Mouse (Mus musculus) CH12.LX (cell line): ENCODE measurements around the gene Rps6ka1. TPM values are rescaled to one million over a fixed set of nuclear protein-coding genes. Genes with fewer than 3 reads are reported as not detected.

Source experiments
- DNase-seq: peaks from one replicate; pipeline ENCODE4 v3.0.0-alpha.2; 2013; ENCODE audit errors: extremely low read depth
- H3K27ac ChIP-seq: 2 replicates; pipeline ENCODE4 v1.5.1; 2012; ENCODE audit warnings: low read depth, mild to moderate bottlenecking, control low read depth, moderate library complexity; ENCODE audit not compliant: insufficient read depth
- H3K27me3 ChIP-seq: replicated peaks from 2 replicates; pipeline ENCODE3; 2012; ENCODE audit warnings: inconsistent platforms
- H3K36me3 ChIP-seq, 2 experiments: replicated peaks in 1 of 2; 2 replicates each; pipeline versions ENCODE3 to v1.6.1; 2012; ENCODE audit warnings: inconsistent platforms in 1 of 2, low read length in 1 of 2, mild to moderate bottlenecking in 1 of 2, mixed read lengths in 1 of 2, moderate library complexity in 1 of 2; ENCODE audit not compliant: control insufficient read depth in 1 of 2, insufficient read depth in 1 of 2
- H3K4me1 ChIP-seq, 2 experiments: 2 replicates each; pipeline ENCODE4 v1.6.1; 2012; ENCODE audit warnings: inconsistent platforms in 1 of 2, moderate library complexity in 1 of 2; ENCODE audit not compliant: insufficient read depth in 2 of 2, control insufficient read depth in 1 of 2
- H3K4me2 ChIP-seq: 2 replicates; pipeline ENCODE4 v1.6.1; 2012; ENCODE audit warnings: low read depth, mild to moderate bottlenecking, control low read depth; ENCODE audit not compliant: poor library complexity, insufficient read depth, severe bottlenecking
- H3K4me3 ChIP-seq, 3 experiments: fragments of 150-350 bp in 1 of 3; sonication (generic) in 1 of 3; replicated peaks in 1 of 3; 2 replicates each; pipeline versions ENCODE3 to v1.5.1; 2011 to 2012; ENCODE audit warnings: low read depth in 2 of 3, low read length in 2 of 3, mild to moderate bottlenecking in 2 of 3, moderate library complexity in 2 of 3, control low read depth in 1 of 3, improper control_type of control experiment in 1 of 3, inconsistent platforms in 1 of 3, mixed read lengths in 1 of 3; ENCODE audit not compliant: poor library complexity in 1 of 3
- H3K79me2 ChIP-seq: replicated peaks from 2 replicates; pipeline ENCODE4 v1.6.1; 2012; ENCODE audit warnings: mild to moderate bottlenecking, moderate library complexity; ENCODE audit not compliant: control insufficient read depth, poor library complexity, insufficient read depth, severe bottlenecking; ENCODE audit errors: extremely low read depth
- H3K9ac ChIP-seq: 2 replicates; pipeline ENCODE4 v1.6.1; 2012; ENCODE audit warnings: low read depth, mild to moderate bottlenecking, control low read depth, moderate library complexity; ENCODE audit not compliant: insufficient read depth
- H3K9me3 ChIP-seq: replicated peaks from 2 replicates; pipeline ENCODE3; 2012; ENCODE audit warnings: low read length, inconsistent platforms, mixed read lengths
- CTCF ChIP-seq, 2 experiments: IDR thresholded peaks in 1 of 2; conservative IDR thresholded peaks in 1 of 2; 2 replicates each; pipeline ENCODE4 v1.5.1; 2011 to 2012; ENCODE audit warnings: low read depth in 2 of 2, low read length in 2 of 2, improper control_type of control experiment in 1 of 2, inconsistent platforms in 1 of 2, mild to moderate bottlenecking in 1 of 2, moderate library complexity in 1 of 2
- ELF1 ChIP-seq: IDR thresholded peaks from 2 replicates; pipeline ENCODE4 v1.6.1; 2014; ENCODE audit warnings: low read depth, mild to moderate bottlenecking, inconsistent platforms, low read length, improper control_type of control experiment
- HCFC1 ChIP-seq: IDR thresholded peaks from 2 replicates; pipeline ENCODE4 v1.6.1; 2012; ENCODE audit warnings: low read depth, mild to moderate bottlenecking, inconsistent platforms, low read length, improper control_type of control experiment
- IRF4 ChIP-seq: IDR thresholded peaks from 2 replicates; pipeline ENCODE4 v1.6.1; 2014; ENCODE audit warnings: low read depth, mild to moderate bottlenecking, inconsistent platforms, low read length, improper control_type of control experiment
- JUND ChIP-seq: conservative IDR thresholded peaks from 2 replicates; pipeline ENCODE4 v1.6.1; 2011; ENCODE audit warnings: low read depth, low read length, improper control_type of control experiment
- KAT2A ChIP-seq: IDR thresholded peaks from 2 replicates; pipeline ENCODE4 v1.6.1; 2012; ENCODE audit warnings: low read length, improper control_type of control experiment, inconsistent platforms; ENCODE audit not compliant: insufficient replicate concordance
- MAX ChIP-seq: IDR thresholded peaks from 2 replicates; pipeline ENCODE4 v1.6.1; 2011; ENCODE audit warnings: low read length, improper control_type of control experiment
- MAZ ChIP-seq: IDR thresholded peaks from 2 replicates; pipeline ENCODE4 v1.6.1; 2012; ENCODE audit warnings: low read depth, mild to moderate bottlenecking, inconsistent platforms, low read length, improper control_type of control experiment, moderate library complexity
- MEF2A ChIP-seq: IDR thresholded peaks from 2 replicates; pipeline ENCODE4 v1.6.1; 2014; ENCODE audit warnings: low read depth, mild to moderate bottlenecking, inconsistent platforms, low read length, improper control_type of control experiment, borderline replicate concordance
- RAD21 ChIP-seq: IDR thresholded peaks from 2 replicates; pipeline ENCODE4 v1.6.1; 2011; ENCODE audit warnings: low read depth, mild to moderate bottlenecking, low read length, improper control_type of control experiment, moderate library complexity
- RCOR1 ChIP-seq: conservative IDR thresholded peaks from 2 replicates; pipeline ENCODE4 v1.6.1; 2012; ENCODE audit warnings: low read depth, mild to moderate bottlenecking, inconsistent platforms, low read length, improper control_type of control experiment
- SIN3A ChIP-seq: IDR thresholded peaks from 2 replicates; pipeline ENCODE4 v1.6.1; 2012; ENCODE audit warnings: low read length, improper control_type of control experiment, inconsistent platforms
- SMC3 ChIP-seq: IDR thresholded peaks from 2 replicates; pipeline ENCODE4 v1.6.1; 2011; ENCODE audit warnings: low read depth, low read length, improper control_type of control experiment
- TBP ChIP-seq: conservative IDR thresholded peaks from 2 replicates; pipeline ENCODE4 v1.6.1; 2011; ENCODE audit warnings: low read depth, low read length, improper control_type of control experiment
- UBTF ChIP-seq: IDR thresholded peaks from 2 replicates; pipeline ENCODE4 v1.6.1; 2012; ENCODE audit warnings: low read depth, mild to moderate bottlenecking, inconsistent platforms, low read length, improper control_type of control experiment, moderate library complexity
- USF1 ChIP-seq: IDR thresholded peaks from 2 replicates; pipeline ENCODE4 v1.6.1; 2014; ENCODE audit warnings: low read depth, mild to moderate bottlenecking, inconsistent platforms, low read length, improper control_type of control experiment
- USF2 ChIP-seq: conservative IDR thresholded peaks from 2 replicates; pipeline ENCODE4 v1.6.1; 2011; ENCODE audit warnings: low read depth, low read length, improper control_type of control experiment
- ZC3H11A ChIP-seq: IDR thresholded peaks from 2 replicates; pipeline ENCODE4 v1.6.1; 2012; ENCODE audit warnings: low read depth, mild to moderate bottlenecking, inconsistent platforms, low read length, improper control_type of control experiment
- ZKSCAN1 ChIP-seq: IDR thresholded peaks from 2 replicates; pipeline ENCODE4 v1.6.1; 2012; ENCODE audit warnings: low read depth, inconsistent platforms, low read length, improper control_type of control experiment, borderline replicate concordance
- dilution Hi-C: fragments of 300-500 bp; cut with MboI; formaldehyde crosslinking; loops from 2 replicates; pipeline ENCODE4 v1.14.3; 2020; ENCODE audit warnings: low sequenced_read_pairs; ENCODE audit not compliant: extremely low pct_unique_long_range_greater_than_20kb, extremely low pct_ligation_motif_present
- in situ Hi-C: fragments of 300-500 bp; cut with MboI; formaldehyde crosslinking; loops from 3 replicates; pipeline ENCODE4 v1.14.3; 2019; ENCODE audit warnings: low sequenced_read_pairs, low pct_ligation_motif_present, low pct_unique_long_range_greater_than_20kb, mixed read lengths
- polyA plus RNA-seq: library from polyadenylated mRNA; unstranded; fragments of >175 nt; gene quantifications from 2 replicates; pipeline ENCODE4 v1.2.1, GENCODE M21; 2012; ENCODE audit warnings: low read depth; ENCODE audit not compliant: insufficient read length
- total RNA-seq, 2 experiments: library from RNA; depleted of rRNA; stranded (reverse); fragments of 300-350 nt in 1 of 2; fragments of >200 nt in 1 of 2; gene quantifications; 2 replicates each; pipeline ENCODE4 v1.2.3; 2012 to 2014

Rps6ka1 gene
- total and polyA plus RNA-seq, 3 experiments: 72.5 to 130 (median 123) TPM

DNA sequence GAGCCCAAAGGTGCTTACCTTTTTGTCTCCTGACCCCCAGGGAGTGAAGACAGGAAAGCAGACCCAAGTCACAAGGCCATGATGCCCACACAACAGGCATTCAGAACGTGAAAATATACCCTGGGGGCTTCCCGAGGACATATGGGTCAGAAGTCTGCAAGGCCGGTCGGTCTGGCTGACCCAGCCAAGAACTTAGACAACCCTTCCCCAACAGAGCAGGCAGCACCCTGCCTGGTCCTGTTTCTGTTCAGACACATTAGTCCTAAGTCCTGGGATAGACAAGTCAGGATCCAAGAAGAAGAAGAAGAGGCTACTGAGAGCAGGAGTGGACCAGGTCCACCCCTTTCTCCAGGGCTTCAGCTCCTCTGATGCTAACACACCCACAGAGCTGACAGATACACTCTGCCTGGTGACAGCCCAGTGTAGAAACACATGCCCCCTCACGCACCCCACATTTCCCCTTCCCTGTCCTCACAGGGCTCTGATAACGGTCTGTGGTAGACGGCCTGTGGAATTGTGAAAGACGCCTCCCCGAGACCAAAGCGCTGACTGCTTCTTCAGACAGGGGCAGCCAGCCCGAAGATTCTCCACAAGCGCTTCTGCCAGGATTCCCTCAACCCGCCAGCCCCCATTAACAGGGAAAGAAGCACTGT, 12.6 kb downstream of the Rps6ka1 start:
- DNase-seq: no peak
- Histone ChIP-seq H3K4me2 (no peak overlapping the region), H3K4me3 (peak overlapping the region in 1 of 3 experiments; percentile 85), H3K9me3 (no peaks in the 10 kb centered on the region), H3K27me3 (no peaks in the 10 kb centered on the region), H3K36me3 (peaks cover 16 to 56% of the 10 kb centered on the region in 2 experiments), H3K4me1 (peaks cover 27 to 72% of the 10 kb centered on the region in 2 experiments), H3K27ac (no peak overlapping the region), H3K9ac (0 out of 2 replicates have a peak overlapping the region, but pooled peaks have one; percentile 40), H3K79me2 (peaks cover 23% of the 10 kb centered on the region)
- dilution Hi-C loops (no loop called here), in situ Hi-C loops (no loop called here)
- TF ChIP-seq RCOR1: no peak
- TF ChIP-seq KAT2A: no peak
- TF ChIP-seq MAZ: no peak
- TF ChIP-seq MAX: no peak
- TF ChIP-seq CTCF (conservative IDR thresholded peaks at IDR 0.05 in 1 of 2, IDR thresholded peaks at IDR 0.05 in 1 of 2; ENCODE audit: low read depth in 2 of 2, low read length in 2 of 2): no peak
- TF ChIP-seq JUND: no peak
- TF ChIP-seq RAD21: no peak
- TF ChIP-seq SIN3A: no peak
- no peak for TF ChIP-seq ELF1
- no peak for TF ChIP-seq USF2
- no peak for TF ChIP-seq SMC3
- TF ChIP-seq ZC3H11A: no peak
- TF ChIP-seq IRF4: no peak
- TF ChIP-seq MEF2A: no peak
- no peak for TF ChIP-seq TBP
- TF ChIP-seq USF1: no peak
- TF ChIP-seq HCFC1: no peak

GRCm38 (mm10) chr4:133873926-133874864, 13.4 kb downstream of the Rps6ka1 start:
- H3K9me3 ChIP-seq: no peaks in the 10 kb centered on the region
- in situ Hi-C loops: no loop called here
- TF ChIP-seq MAX: no peak
- 0 out of 2 replicates have a peak, but pooled peaks have one; percentile 11 for TF ChIP-seq SIN3A
- peak; percentile 29; the same call in 1 of the 2 replicates for TF ChIP-seq UBTF
- TF ChIP-seq USF1: no peak
- no peak for TF ChIP-seq ZKSCAN1
- H3K9ac ChIP-seq: peak overlapping the region; percentile 40; the same call in 1 of the 2 replicates
- peaks cover 27 to 73% of the 10 kb centered on the region in 2 experiments for H3K4me1 ChIP-seq
- peaks cover 19 to 57% of the 10 kb centered on the region in 2 experiments for H3K36me3 ChIP-seq
- peak overlapping the region; percentile 59 for H3K4me2 ChIP-seq
- peaks cover 23% of the 10 kb centered on the region for H3K79me2 ChIP-seq
- no peaks in the 10 kb centered on the region for H3K27me3 ChIP-seq
- DNase-seq: peak; percentile 44
- H3K27ac ChIP-seq: peak overlapping the region; percentile 34; the same call in 1 of the 2 replicates
- peak overlapping the region; percentile 7 to 85 (median 49) for H3K4me3 ChIP-seq
- dilution Hi-C loops: no loop called here
